Mouse (Mus musculus) gonadal fat pad, adult 2 months (tissue): ENCODE results near the gene Pcdh7. TPM values are rescaled to one million over a fixed set of nuclear protein-coding genes. Genes with fewer than 3 reads are reported as not detected.

Source experiments
- DNase-seq: peaks from one replicate; pipeline ENCODE4 v3.0.0-alpha.2; 2012; ENCODE audit warnings: low read depth
- polyA plus RNA-seq: library from polyadenylated mRNA; depleted of rRNA; stranded (reverse); fragments of >200 nt; gene quantifications from 2 replicates; pipeline ENCODE4 v1.2.3, GENCODE M21; 2012

Gene Pcdh7
- polyA plus RNA-seq, 1 experiment, result 16.2 TPM

DNA sequence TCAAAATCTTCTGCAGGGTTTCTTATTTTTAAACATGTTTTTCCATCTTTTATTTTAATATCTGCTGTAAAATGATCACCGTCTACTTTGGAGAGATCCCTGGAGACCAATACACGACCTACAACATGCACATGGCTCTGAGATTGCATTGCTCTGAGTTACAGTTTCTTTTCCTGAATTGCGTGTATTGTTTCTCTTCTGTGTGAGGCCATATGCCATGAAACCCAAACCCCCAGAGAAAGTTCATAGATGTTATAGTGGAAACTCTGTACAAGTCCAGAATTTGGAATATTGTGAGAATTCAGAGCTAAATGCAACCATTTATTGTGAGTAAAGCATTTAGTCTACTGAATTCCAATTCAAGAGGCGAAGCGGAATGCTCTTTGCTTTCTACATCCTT lies 203.4 kb downstream of the Pcdh7 start:
- DNase-seq, result no peak

DNA sequence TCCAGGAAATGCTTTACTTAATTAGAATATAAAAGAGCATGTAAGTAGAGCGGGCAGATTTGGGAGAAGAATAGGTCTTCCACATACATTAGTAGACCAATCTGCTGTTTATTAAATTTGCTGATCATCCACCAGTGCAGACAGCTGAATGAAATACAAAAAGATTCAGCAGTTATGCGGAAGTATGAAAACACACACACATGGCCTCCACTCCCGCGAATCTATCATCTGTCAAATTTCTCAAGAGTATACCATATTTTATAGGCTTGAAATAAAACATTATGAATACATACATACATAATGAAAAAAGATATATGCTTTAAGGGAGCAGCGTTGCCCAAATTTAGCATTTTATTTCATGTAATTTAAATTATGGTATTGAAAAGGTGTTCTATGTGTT lies 213.6 kb downstream of the Pcdh7 start:
- no peak for DNase-seq

DNA sequence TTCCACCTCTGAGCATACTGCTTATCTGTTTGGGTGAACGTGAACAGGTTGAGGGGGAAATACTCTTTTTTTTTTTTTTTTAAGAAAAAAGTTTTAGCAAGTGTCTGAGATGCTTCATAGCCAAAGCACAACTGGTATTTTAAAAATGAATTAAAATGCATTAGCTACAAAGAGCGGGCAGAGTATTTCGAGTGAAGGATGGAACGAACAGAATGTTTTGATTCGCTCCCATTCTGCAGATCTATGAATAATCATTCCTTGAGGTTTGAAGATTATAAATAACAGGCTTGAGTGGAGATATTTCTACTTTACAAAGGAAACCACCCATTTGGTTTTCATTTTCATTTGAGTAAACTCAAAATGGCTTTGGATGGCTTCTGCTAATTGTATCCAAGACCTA lies 214.0 kb downstream of the Pcdh7 start:
- no peak for DNase-seq

DNA sequence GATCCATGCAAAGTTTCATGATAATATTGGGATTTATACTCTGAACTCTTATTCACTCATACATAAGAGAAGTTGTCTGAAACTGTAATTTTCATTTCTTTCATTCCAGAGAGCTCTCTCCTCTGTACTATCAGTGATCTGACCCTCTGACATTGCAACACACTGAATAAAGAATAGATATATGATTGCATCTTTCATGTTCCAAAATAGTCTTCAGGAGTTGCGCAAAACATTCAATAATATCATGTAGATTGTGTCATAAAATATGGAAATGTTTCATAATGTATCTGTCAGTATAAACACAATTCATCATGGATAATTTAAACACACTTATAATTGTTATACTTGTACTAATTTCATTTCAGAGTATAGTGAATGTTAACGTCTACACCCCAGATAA lies 216.9 kb downstream of the Pcdh7 start:
- DNase-seq, result no peak

DNA sequence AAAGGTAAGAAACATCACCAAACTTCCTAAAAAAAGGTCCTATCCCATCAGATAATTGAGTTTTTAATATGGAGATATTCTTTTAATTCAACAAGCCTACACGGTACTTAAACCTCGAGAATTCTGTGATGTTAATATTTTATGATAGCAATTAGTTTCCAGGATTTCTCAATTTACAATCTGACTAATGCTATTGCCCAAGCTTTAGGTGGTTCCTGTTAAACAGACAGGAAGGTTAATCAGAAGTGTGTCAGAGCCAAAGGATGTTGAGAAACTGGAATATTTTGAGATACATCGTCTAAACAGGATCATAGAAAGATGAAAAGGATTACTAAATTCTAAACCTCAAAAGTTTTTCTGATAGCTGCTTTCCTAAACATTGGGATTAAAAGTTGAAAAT lies 222.7 kb downstream of the Pcdh7 start:
- peak; percentile 51 for DNase-seq

- DNase-seq, result peak; percentile 90
These were observed 225.4 kb downstream of the Pcdh7 start for GRCm38 (mm10) chr5:57943176-57943575.

DNA sequence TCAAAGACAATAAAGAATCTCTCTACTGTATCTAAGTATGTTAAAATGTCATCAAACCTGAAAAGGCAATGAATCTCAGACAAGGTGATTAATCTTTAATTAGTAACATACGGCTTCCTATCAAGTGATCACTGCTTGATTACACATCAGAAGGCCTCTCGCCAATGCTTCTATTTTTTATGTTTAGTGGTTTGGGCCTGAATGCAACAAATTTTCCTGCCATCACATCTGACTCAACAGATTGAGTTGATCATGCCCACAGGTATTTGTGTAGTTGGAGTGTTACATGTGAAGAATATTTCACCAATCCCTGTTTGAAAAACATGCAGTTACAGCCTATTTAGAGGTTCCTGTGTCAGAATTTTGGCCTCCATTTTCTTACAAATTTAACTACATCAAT lies 225.8 kb downstream of the Pcdh7 start:
- DNase-seq, result no peak

DNA sequence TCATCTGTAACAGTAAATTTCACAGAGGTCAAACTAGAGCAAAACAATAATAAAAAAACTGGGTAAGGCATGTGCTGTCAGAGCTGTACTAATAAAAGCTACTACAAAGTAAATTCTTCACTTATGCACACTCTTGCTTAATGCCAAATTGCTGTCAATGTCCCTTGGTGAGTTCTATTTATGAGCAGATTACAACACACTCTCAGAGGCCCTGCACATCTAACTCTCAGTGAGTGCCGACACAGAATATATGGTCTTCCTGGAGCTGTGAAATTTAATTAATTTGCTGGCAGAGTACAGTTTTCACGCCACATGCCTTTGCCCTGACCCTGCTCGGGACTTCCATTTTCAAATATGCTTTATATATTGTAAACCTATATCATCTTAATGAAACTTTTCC lies 227.7 kb downstream of the Pcdh7 start:
- DNase-seq, result no peak

DNA sequence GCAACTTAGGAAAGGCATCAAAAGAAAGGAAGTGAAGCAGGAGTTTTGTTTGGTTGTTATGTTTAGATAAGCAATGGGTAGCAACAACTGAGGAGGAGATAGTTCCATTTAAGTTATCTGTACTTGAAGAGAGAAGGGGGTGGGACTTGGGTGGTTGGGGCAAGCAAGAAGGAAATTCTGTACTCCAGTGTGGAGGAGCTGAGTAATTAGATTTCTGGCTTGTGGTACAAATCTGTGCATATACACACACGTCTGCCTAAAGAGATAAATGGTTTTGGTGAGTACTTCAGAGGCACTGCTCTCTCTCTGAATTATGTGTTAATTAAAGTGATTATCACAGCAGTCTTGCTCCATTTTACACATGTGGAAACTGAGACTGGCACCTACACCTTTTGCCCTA lies 241.6 kb downstream of the Pcdh7 start:
- DNase-seq, result no peak

GRCm38 (mm10) chr5:57963792-57964191 lies 246.0 kb downstream of the Pcdh7 start:
- DNase-seq, result no peak

DNA sequence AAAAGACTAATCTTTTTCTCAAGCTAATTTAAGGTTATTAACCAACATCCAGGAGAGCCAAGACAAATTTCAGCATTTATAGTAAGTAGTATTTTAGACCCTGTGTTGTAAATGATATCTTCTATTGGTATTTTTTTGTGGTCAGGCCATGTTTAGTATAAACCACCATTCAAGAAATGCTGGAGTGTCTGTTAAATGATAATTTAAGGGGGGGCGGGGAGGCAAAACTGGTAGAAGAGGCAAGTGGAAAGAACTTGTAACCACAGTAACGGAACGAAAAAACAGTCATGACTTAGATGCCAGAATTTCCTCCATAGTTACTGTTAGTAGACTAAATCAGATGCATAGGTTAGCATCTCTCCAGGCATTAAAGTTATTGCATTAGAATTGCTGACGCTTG lies 246.4 kb downstream of the Pcdh7 start:
- DNase-seq, result no peak

GRCm38 (mm10) chr5:57993584-57993983 lies 275.8 kb downstream of the Pcdh7 start:
- no peak for DNase-seq

GRCm38 (mm10) chr5:58021331-58021730 lies 303.6 kb downstream of the Pcdh7 start:
- DNase-seq, result no peak

DNA sequence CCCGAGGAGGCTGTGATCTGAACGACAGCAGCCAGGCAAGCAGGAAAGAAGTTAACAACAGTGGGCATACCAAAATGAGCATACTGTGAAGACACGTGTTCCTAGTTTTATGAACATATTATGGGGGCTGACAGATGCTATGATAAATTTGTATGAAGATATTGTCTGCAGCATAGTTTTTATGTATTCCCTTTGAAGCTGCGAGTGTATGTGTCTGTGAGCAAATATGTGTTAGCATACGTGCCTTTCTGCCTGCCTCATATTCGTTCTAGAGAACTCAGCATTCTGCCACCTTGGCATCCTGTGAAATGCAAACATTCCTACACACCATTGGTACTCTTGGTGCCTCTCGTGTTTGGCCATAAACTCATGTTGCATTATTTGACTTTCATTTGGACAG lies 307.4 kb downstream of the Pcdh7 start:
- DNase-seq, result no peak

DNA sequence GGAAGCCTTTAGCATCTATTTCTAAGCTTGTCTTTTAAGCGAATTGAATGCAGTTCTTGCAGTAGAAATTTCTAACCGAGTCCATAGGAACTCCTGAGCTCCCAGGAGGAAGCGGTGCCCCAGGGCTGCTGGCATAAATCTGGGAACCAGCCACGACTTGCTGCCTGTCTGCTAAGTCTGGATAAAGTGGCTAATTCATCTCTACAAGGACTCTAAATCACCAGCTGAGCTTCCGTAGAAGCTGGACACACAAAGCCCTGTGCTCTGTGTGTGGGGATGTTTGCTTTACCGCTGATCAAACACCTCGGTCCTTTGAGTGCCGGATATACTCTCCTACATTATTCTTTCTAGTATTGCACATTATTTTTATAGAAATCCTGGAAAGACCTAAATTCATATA lies 308.0 kb downstream of the Pcdh7 start:
- peak; percentile 26 for DNase-seq

DNA sequence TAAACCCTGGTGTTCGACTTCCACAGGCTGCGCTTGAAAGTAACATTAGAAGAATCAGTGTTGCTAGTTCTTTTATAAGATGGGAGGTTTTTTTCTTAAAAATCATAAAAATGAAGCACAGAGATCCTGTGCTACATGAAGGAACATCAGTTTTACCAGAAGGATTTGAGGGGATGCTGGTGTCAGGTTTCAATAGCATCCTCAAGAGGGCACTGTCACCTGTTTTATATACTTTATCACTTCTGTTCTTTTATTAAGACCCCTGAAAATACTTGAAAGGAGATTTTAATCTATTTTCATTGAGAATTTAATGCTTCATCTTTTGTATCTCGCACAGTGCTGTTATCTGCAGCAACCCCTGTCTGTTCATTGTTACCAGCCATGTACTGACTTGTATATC lies 322.1 kb downstream of the Pcdh7 start:
- DNase-seq, result no peak

- no peak for DNase-seq
These were observed 326.4 kb downstream of the Pcdh7 start for GRCm38 (mm10) chr5:58044216-58044615.

DNA sequence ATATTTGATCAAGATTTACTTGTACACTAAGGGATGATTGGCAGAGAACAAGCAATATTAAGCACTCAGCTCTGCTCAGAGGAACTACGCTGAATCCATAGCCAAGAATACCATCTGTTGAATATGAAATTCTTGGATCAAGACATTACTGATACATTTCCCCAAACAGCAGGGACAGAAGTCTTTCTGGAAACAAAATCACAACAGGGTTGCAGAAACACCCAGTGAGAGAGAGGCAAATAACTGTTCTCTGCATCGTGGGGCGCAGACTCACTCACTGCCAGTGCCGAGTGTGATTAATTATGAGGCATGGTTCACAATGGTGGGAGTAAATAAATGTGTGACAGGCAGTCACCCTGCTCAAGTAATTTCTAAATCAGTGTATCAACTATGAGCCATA lies 363.3 kb downstream of the Pcdh7 start:
- DNase-seq, result no peak

DNA sequence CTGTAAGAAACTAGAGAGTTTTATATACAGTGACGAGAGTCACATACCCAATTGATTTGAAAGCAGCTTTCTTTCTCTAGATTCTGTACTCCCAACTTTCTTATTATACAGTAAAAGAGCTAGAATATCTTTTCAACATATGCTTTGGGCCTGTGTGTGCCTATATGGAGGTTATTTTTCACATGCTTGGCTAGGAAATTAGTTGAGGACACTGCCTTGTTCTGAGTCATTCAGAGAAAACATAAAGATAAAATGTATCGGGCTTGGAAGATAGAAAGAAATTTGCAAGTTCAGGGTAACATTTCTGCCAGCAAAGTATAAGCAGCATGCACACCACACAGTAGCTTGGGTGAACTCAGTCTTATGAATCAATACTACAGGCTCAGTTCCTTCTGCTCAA lies 364.5 kb downstream of the Pcdh7 start:
- no peak for DNase-seq

- DNase-seq, result no peak
These were observed 365.3 kb downstream of the Pcdh7 start for GRCm38 (mm10) chr5:58083056-58083455.

DNA sequence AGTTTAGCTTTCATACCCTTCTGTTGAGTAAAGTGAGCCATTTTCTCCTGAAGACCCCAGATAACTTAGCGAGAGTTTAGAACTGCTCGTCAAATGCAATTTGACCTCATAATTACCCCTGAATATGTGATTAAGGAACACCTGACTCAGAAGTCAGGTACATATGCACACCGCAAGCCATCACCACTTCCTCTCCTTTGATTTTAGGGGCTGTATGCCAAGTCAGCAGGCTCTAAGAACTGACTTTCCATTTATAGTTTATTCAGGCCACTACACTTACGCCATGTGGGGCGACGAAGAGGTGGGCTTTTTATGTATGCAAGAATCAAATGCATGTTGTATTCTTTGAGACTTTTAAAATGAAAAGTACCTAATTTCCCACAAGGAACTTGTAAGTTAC lies 366.2 kb downstream of the Pcdh7 start:
- no peak for DNase-seq

GRCm38 (mm10) chr5:58108665-58109364 lies 391.0 kb downstream of the Pcdh7 start:
- no peak for DNase-seq

DNA sequence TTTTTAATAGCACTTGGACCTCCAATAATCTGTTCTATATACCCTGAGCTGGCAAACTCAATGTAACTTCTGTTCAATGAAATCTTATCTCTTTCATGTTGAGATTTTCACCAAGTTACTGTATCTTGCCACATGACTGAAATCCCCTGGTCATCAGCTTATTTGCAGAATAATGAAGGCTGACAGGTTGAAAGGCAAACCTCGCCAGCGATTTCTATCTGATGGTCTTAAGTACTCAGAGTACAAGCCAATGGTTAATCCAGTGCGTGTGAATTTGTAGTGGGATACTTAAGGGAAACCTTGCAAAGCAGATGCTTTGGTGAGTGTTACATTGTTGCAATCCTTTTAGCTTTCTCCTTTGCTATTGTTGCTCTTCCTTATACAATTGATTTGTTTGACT lies 398.3 kb downstream of the Pcdh7 start:
- DNase-seq, result no peak

- DNase-seq, result no peak
These were observed 400.1 kb downstream of the Pcdh7 start for GRCm38 (mm10) chr5:58117896-58118295.
